Mouse (Mus musculus) WW6 (cell line): ENCODE measurements around the gene Cartpt.
A peak's percentile ranks its signal among the peaks of the same experiment; 100 is the strongest.

Experiments
- DNase-seq: peaks from one replicate; pipeline ENCODE4 v3.0.0-alpha.2; 2013; ENCODE audit warnings: low read depth, low spot score

Cartpt gene

DNA sequence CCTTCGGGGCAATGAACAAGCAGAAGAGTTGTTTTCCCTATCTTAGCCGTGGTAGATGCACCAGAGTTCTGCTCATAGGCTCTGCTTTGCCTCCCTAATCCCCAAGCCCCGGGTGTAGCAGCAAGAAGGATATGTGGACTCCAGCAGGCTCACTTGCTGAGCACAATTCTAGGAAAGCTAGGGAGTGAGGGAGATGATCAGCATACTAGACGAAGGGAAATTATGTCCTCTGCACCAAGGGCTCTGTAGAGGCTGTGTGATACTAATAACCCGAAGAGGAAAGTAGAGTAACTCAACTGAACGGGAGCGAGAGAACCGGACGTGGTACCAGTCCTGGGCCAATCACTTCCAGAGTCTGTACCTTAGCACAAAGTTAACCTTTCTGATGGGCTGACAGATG lies at the start of gene Cartpt:
TSS of gene Cartpt (minus strand) at position 127 of the 400 bp plus-strand sequence.
- DNase-seq, result no peak

DNA sequence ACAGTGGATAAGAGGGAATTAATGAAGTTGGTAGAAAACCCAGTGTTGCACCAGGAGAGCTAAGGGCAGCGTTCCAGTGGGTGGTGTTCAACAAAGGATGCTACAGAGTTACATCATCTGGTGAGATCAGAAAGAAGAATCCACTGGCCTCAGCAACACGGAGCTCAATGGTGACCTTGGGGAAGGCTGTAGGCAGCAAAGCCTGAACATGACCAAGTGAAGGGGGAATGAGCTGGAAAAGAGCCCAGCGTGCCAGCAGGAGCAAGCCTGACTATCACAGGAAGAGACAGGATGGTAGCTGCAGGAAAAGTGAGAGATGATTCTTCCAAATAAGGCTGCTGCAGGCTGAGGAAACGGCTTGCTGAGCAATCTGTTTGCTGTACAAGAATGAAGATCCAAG lies 46.5 kb upstream of the Cartpt start:
- no peak for DNase-seq

- no peak for DNase-seq
These were observed 42.6 kb upstream of the Cartpt start for GRCm38 (mm10) chr13:99943525-99943924.

- DNase-seq, result peak; percentile 9
These were observed 39.7 kb upstream of the Cartpt start for GRCm38 (mm10) chr13:99940601-99941000.

DNA sequence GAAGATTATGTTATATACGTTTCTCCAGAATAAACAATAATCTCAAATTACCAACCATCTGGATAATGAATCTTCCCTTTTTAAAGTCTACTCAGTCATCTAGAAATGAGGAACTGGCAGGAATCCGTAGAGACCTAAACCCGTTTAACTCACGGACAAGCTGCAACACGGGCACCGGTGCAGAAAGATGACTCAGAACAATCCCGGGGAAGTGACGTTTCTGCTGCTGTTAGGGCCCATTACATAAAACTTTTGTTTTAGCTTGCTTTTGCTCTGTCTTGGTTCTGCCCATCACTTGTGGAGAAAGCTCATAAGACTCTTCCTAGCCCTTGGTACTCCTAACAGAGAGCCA lies 38.4 kb upstream of the Cartpt start:
- DNase-seq, result no peak

DNA sequence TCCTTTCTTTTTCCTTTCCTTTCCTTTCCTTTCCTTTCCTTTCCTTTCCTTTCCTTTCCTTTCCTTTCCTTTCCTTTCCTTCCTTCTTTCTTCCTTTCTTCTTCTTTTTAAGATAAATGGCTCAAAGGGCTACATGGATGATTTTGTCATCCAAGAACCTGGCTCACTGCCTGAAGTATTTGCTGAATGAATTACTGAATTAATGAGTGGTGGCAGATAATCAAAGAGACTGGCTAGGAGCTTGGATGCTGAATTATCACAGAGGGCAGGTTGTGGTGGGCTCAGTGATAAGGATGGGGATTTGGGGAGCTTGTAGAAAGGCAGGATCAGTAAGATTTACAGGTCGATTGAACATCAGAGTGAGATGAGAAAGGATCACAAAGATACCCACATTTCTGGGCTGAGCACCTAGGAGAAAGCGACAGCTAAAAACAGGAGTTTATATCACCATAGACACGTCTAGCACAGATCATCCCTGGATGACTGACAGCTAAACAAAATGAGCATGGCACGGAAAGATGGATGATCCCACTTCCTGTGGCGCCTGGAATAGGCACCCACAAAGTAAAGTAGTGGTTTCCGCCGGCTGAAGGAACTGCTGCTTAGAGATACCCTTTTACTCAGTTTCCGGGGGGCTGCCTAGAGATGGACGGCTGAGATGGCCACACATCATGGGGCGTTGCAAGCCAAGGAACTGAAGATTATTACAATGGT lies 37.9 kb upstream of the Cartpt start:
- no peak for DNase-seq

DNA sequence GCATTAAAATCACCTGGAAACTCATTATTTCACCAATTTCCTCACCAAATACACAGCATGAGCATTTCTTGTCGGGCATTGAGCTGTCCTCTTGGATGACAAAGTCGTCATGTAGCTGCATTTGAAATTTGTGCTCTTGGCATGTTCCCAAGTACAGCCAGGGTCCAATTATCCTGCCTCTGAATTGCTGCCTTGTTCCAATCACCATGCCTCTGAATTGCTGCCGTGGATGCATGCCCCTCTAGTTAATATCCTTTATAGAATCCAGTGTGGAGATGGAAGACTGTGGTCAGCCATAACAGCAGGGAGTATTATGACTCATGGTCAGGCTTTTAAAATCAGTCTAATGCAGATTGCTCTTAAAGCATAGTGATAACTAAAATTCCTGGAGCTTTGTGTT lies 36.9 kb upstream of the Cartpt start:
- DNase-seq, result no peak

DNA sequence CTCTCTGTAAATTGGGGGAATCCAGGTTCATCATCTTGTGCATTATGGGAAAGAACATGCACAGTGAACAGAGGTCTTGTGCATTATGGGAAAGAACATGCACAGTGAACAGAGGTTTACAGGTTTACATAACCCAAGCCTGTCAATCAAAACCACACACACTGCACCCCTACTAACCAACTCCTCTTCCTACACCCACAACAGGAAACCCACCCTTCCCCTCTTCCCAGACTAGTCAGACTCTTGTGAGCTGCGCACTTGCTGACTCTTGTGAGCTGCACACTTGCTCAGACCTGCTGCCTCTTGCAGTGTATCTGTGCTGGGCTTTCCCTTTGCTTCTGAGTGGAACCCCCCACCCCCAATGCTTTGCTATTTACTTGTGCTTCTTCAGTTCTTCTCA lies 31.5 kb upstream of the Cartpt start:
- no peak for DNase-seq

- no peak for DNase-seq
These were observed 30.6 kb upstream of the Cartpt start for GRCm38 (mm10) chr13:99931502-99931901.

DNA sequence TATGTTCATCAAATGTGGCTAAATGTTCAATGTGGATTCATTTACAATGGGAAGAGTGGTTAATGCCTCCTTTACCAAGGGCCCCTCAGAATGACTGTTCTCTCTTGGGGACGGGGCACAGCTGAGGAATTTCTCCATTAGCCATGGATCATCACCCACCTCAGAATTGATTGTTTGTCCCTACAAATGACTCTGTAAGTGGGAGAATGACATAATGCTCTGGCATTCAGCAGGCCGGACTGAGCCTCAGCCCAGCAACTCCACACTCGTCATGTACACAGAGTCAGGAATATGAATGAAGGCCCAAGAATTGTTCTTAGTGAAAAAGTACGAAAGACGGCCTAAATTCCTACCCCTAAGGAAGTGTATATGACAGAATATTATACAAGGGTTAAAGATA lies 25.4 kb upstream of the Cartpt start:
- DNase-seq, result no peak

DNA sequence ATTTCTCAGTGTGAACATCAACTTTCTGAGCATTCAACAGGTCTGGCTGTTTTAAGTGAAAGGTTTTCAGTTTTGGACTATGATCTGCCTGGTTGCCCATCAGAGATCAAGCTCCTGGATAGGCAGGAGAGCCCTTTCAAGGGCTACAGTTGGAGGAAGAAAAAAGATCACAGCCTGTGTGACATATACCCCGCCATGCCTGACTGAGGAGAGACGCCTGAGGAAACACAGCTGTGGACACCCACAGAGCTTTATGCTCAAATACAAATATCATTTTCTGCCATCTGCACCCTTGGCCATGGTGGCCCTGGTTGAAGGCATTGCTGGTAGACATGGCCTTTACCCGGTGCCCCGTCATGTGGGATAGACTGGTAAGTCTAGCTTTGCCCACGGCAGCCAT lies 14.7 kb upstream of the Cartpt start:
- DNase-seq, result no peak

DNA sequence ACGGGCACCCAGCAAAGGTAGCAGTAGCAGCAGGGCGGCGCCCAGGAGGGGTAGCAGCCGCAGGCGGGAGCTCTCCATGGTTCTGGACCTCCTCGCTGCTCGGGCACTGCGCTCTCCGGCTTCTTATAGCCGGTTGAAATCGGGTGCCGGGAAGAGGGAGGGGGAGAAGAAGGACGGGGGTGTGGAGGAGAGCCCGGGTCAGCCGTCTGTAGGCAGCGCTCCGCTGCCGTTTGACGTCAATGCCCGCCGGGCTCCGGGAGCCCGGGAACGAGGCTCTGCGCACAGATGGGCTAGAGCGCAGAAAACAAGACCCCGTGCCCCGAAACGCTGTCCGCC lies 366 bp downstream of the Cartpt start:
- peak; percentile 48 for DNase-seq

DNA sequence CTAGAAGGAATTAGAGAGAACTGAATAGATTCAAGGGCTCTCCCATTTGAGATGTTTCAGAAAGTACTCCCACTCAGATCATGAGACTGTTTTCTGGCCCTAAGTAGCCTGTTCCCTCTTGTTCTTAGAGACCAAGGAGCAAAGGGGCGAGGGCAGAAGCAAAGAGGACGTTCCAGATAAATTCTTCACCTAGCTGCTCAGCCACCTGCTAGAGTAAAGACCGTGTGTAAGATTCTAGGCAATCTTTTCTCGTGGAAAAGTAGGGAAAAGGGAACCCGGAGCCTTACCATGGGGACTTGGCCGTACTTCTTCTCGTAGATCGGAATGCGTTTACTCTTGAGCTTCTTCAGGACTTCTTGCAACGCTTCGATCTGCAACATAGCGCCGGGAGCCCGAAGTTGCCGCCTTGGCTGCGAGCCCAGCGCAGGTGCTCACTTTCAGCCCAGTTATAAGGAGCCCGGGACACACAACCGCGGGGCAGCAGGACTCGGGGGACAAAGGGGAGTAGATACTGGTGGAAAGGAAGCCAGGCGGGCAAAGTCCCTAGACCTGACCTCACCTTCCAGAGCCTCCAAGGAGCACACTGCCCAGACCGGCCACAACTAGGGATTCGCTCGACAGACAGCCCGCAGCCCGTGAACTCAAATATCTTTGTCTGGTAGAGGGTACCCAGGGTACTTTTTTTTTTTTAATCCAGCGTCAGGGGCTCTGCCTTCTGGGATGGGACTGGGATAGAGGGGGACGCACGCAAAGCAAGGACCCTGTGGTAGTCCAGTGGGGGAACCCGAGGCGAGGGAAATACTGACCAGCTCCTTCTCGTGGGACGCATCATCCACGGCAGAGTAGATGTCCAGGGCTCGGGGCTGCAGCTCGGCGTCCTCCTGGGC lies 978 bp downstream of the Cartpt start:
- DNase-seq, result no peak

DNA sequence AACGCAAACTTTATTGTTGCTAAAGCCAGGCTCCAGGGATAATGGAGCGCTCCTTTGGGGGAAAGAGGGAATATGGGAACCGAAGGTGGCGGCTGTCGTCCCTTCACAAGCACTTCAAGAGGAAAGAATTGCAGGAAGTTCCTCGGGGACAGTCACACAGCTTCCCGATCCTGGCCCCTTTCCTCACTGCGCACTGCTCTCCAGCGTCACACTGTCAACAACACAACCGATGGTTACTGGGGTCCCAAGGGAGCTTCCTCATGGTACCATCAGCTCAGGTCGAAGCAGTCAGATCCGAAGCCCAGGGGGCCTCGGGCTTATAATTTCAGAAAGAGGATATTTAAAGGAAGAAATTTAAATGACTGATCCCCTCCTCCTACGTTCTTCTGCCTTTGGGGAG lies 2.1 kb downstream of the Cartpt start:
- no peak for DNase-seq

- no peak for DNase-seq
These were observed 15.3 kb downstream of the Cartpt start for GRCm38 (mm10) chr13:99885636-99886035.

GRCm38 (mm10) chr13:99881774-99882173 lies 19.1 kb downstream of the Cartpt start:
- DNase-seq, result peak; percentile 59

DNA sequence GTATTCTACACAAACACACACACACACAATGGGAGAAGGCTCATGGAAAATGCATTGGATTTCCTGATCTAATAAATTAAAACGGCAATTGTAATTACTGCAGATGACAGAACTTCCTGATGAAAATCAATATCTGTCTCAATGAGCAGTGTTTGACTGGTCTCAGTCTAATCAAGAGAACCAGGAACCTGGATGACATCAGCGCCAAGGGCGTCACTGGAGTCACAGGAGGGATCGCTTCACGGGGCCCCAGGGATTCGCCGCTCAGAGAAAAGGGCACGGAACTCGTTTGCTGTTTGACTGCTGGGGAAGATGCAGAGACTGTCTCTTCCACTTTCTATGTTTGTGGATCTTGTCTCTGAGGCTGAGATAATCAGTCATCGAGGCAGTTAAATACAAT lies 21.2 kb downstream of the Cartpt start:
- DNase-seq, result no peak

DNA sequence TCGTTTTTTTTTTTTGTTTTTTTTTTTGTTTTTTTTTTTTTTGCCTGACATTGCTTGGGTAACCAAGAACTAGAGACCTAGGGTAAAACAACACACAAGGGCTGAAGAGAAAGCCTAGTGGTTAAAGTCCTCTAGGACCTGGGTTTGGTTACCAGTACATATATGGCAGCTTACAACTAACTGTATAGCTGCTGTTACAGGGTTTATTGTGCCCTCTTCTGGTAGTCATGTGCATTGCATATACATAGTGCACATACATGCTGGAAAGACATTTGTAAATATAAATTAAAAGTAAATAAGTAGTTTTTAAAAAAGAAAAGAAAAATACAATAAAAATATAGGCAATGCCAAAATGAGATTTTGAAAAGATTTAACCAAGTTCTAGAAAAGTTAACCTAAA lies 28.8 kb downstream of the Cartpt start:
- no peak for DNase-seq

GRCm38 (mm10) chr13:99868438-99868837 lies 32.5 kb downstream of the Cartpt start:
- DNase-seq, result no peak

GRCm38 (mm10) chr13:99864331-99864730 lies 36.6 kb downstream of the Cartpt start:
- DNase-seq, result no peak

DNA sequence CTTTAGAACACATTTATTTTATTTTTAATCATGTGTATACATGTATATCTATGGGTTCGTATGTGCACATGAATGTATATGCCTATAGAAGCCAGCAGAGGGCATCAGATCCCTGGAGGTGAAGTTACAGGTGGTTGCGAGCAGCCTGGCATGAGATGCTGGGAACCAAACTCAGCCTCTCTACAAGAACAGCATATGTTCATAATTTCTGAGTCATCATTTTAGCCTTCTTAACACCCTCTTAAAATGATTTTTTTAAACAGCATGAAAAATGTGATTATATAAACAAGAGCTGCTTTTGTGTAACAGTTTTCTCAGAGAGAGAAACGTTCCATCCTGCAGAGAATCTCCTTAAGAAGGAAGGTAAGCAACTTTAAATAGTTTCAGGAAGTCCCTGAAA lies 40.2 kb downstream of the Cartpt start:
- DNase-seq, result no peak

- DNase-seq, result peak; percentile 34
These were observed 41.8 kb downstream of the Cartpt start for GRCm38 (mm10) chr13:99859082-99859481.

GRCm38 (mm10) chr13:99857879-99858278 lies 43.0 kb downstream of the Cartpt start:
- no peak for DNase-seq
